Mouse (Mus musculus) right cerebral cortex, postnatal 4 days (tissue): ENCODE data around the gene Reep1.

Experiments used
- DNase-seq: peaks from one replicate; pipeline ENCODE4 v3.0.0-alpha.2; 2022

Gene Reep1

GRCm38 (mm10) chr6:71738611-71739010 lies 31.2 kb downstream of the Reep1 start:
- no peak for DNase-seq

- peak; percentile 30 for DNase-seq
Measured at GRCm38 (mm10) chr6:71740921-71741320, 33.6 kb downstream of the Reep1 start.

DNA sequence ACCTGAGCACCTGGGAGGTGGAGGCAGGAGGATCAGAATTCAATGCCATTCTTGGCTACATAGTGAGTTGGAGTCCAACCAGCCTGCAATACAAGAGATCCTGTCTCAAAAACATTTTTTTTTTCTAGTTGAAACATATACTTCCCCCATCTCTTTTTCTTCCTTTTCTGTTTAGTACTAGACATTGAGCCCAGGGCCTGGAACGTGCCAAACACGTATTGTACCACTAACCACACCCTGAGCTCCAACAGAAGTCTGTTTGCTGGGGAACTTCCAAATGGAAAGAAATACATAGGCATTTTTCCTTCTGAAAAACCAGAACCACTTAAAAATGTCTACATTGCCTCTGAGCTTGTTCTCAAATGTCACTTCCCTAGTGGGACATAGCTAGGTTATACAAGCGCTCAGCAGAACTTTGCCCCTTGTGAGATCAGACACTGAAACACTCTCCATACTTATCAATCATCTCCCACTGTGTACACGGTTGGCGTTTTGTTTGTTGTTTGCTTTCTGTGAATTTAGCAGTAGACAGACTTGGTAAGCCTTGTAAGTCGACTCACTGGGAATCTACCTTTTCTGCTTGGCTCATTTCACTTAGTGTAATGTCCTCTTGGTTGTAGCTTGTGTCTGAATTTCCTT lies 34.8 kb downstream of the Reep1 start:
- no peak for DNase-seq

DNA sequence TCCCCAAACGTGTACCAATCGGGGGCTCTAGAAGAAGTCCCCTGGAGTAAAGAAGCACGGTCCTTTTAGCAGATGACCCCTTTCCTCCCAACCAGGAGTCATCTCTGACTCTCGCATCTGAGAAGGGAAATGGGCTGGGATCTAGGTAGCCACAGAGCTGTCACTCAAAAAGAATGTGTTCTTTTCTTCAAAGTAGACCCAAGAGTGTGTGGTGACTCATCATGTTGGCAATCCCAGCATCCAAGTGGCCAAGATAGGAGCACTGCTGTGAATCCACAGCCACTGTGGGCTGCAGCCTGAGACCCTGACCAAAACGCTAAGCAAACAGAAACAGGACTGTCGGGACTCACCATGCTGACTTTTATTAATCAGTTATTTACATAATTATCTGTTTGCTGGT lies 37.6 kb downstream of the Reep1 start:
- DNase-seq: no peak

DNA sequence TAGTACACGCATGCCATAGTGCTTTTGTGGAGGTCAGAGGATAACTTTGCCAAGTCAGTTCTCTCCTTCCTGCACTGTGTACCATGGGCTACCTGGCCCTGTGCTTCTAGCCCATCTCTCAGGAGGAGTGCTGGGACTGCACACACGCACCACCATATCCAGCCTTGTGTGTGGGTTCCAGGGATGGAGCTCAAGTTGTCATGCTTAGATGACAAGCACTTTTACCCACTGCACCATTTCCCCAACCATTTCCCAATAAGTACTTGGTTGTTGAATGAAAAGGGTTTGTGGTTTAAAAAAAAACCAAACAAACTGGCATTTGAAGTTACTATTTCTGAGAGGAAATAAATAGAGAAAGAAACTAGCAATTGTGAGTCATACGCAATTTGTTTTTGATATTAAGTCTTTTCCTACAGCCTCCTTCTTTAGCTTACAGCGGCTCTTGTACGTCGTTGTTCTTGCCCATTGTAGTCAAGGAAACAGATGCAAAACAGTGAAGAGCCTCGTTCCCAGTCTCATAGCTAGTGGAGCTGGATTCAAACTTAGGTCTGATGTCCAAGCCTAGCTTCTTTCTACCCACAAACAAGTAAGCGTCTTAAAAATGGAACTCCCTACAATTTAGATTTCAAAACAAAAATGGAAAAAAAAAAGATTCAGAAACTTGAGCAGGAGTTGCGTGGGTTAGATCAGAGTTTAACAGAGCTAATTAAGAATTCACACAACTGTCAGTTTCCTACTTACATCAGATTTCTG lies 38.3 kb downstream of the Reep1 start:
- no peak for DNase-seq

DNA sequence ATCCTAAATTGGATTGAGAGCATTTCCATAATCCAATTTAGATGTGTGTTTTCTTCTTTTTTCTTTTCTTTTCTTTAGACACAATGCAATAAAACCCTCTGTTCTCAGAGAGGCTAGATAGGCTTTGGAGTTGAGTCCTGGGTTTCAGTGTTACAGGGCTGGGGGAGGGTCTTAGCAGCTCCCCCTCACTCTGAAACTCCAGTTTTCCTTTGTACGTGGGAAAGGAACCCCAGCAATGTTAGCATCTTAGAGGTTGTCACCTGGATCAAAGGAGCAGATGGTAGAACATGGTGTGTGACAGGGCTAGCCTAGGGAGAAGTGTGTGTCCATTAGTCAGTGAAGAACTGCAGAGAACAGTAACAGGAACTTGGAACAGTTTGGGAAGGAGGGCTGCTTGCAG lies 38.9 kb downstream of the Reep1 start:
- DNase-seq: no peak

GRCm38 (mm10) chr6:71746846-71747245 lies 39.5 kb downstream of the Reep1 start:
- DNase-seq: no peak

DNA sequence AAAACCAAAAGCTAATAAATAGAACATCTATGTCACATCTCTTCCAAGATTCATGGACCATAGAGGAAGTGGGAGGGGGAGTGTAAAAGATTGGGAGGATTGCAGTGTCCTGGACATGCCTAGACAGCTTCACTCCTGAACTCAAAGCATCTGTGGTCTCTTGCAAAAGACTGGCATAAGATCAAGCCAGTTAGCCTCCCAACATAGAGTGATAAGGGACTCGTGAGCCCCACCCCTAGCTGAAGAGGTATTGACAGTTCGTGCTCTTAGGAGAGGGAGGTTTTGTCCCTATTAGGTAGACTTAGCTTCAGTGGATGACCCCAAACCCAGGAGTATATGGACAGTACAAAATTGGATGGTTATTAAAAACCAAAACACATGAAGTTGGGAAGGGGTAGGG lies 44.2 kb downstream of the Reep1 start:
- no peak for DNase-seq

DNA sequence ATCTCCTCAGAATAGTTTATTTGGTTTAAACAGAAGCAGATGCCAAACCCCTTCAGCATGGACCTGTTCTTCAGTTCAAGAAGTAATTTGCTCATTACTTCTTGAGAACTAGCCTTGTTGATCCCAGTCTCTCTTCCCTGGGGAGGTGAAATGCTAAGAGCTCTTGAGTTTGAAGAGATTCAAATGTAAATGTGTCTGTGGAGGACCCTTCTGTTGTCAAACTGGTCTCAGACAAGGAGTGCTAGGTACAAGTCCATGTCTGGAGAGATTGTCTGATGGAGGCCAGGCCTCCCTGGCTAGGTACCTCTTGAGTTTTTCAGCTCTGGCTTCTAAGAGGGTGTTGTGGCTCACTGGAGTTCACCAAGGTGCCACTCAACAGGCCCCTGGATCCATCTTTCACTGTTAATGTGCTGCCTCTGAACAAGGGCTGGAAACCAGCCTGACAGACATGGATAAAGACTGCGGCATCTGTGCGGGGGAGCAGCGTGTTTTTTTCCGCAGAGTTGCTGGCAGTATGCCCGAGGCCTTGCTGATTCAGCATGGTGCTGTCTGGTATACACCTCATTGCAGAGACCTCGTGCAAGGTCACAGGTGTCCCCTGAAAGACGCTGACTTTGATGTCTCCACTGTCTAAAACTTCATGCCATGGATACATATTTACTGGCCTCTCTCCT lies 45.6 kb downstream of the Reep1 start:
- peak; percentile 72 for DNase-seq

DNA sequence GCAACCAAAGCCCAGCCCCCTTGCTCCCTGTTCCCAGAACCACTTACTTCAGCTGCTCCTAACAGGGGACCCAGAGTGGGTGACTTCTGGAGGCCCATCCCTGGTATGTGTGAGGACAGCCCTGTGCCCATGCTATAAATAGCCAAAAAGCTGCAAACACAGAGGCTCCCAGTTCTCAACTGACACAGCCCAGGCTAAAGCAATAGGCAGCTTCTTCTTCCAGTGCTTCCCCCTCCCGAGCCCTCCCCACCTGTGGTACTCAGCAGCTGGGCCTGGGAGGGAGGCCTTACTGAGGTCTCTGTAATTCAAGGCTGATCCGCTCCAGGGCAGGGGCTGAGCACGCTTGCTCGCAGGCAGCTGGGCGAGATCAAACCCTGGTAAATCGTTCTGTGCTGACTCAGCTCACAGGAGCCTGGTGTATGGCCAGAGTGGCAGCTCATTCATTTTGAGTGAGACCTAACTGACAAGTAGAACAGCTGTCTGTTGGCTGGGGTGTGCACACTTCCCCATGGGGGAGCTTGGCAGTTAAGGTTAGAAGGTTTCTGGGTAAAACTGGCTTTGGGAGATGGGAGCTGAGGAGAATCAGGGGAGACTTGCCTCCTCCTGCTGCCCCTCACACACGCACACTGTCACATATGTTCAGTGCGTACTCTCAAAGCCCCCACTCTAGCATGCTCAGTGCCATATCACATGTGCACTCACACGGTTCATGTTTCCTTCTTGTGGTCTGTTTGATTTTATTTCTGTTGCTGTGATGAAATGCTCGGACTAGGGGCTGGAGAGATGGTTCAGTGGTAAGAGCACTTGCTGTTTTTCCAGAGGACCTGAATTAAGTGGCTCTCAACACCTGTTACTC lies 49.9 kb downstream of the Reep1 start:
- DNase-seq: peak; percentile 20

- no peak for DNase-seq
Measured at GRCm38 (mm10) chr6:71758780-71759179, 51.4 kb downstream of the Reep1 start.

DNA sequence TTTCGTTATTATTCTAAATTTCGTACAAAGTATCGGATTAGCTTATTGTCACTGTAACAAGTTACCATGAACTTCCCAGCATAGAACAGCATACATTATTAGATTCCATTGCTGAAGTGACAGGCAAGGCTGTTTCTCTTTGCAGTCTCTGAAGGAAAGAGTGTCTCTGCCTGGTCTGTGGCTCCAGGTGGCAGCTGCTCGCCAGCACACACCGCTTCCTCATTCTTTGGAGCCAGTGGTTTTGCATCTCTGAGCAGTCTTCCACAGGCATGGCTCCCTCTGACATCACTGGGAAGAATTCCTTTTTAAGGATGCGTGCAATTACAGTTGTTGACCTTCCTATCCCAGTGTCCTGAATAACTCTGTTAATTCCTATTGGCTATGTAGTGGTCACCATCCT lies 52.7 kb downstream of the Reep1 start:
- no peak for DNase-seq

DNA sequence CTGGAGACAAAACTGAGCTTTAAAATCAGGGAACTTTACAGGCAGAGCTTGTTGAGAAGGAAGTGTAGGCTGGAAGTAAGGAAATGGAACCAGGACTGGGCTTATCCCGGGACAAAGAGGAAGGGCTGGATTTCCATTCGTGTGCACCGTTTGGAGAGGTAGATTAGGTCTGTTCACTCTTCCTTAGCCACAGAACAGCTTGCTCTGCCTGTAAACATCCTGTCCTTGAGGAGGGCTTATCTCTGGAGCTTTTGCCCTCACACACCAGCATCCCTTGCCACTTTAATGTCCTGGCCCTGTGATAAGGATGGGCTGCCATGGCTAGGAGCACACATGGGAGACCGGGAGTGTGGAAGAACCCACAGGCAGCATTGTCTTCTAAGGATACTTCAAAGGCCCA lies 60.4 kb downstream of the Reep1 start:
- no peak for DNase-seq

DNA sequence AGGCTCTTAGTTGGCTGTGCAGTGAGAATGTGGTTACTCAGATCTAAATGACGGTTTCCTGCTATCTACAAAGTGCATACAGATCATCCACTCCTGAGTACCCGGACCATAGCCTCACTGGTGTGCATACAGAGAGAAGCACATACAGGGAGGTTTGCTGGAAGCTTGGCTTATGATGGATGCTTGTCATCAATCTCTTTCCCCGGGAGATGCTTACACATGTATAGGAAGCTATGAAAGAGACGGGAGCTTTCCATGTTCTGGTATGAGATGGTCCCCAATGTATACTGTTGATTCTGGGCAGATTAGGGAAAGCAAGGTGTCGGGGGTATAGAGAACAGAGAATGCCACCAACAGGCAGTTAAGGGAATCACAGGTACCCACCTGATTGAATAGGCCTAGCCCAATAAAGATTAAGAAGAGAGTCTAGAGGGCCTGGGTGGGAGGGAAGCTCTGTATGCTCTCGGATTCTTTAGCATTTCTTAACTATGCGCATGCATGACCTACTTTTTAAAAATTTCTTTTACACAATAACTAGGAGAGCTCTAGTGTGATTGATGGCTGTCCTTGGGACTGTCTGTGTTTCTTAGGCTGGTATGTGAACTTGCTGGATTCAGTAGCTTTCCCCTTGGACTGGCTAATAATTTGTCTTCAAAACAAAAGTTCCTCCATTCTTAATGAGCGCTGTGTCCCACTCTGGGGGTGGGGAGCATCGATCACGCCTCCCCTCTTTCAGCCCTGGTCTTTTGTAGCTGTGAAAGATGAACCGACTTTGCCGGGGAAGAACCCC lies 62.7 kb downstream of the Reep1 start:
- DNase-seq: no peak

DNA sequence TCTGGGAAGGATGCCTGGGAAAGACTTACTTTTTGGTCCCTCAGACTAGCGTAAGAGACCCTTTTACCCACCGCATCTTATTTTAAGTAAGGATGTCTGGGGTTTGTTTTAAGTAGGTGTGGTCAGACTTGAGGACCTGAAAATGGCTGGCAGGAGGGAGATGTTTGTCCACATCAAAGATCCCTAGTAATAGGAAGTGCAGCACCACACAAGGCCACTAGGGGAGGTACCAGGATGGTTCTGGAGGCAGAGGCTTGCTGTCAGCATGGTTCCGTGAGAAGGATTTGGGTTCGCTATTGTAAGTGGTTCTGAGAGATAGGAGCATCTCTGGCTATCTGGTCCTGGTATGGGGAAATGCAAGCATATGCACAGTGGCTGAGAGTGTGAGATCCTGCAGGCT lies 63.5 kb downstream of the Reep1 start:
- no peak for DNase-seq

DNA sequence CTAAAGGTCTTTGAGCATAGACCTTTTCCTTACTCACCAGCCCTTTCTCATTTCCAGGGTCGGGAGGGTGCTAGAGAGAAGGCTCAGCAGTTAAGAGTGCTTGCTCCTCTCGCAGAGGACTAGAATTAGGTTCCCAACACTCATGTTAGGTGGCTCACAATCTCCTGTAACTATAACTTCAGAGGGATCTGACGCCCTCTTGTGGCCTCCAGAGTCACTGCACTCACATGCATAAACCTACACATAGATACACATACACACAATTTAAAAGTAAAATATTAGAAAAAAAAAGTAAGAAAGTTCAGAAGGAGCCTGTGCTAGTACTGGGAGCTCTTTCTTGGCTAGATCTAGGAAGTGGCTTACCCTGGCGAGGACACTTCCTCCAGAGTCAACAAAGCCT lies 63.9 kb downstream of the Reep1 start:
- DNase-seq: no peak

DNA sequence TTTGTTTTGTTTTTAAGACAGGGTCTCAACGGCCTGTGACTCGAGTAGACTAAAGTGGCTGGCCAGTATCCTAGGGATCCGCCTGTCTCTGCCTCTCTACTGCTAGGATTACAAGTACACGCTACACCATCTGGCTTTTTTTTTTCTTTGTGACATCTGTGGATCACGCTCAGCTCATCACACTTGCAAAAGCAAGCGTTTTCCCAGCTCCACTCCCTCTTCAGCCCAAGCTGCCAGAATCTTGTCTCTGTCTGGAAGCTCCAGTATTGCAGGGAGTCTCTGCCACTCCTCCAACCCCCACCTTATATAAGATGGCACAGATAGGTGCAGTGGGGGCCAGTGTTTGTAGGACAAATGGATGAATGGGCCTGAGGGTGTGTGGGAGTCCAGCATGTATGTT lies 64.8 kb downstream of the Reep1 start:
- peak; percentile 22 for DNase-seq

GRCm38 (mm10) chr6:71772636-71773208 lies 65.4 kb downstream of the Reep1 start:
- no peak for DNase-seq

- no peak for DNase-seq
Measured at GRCm38 (mm10) chr6:71778016-71778415, 70.7 kb downstream of the Reep1 start.

GRCm38 (mm10) chr6:71779831-71780230 lies 72.5 kb downstream of the Reep1 start:
- no peak for DNase-seq

DNA sequence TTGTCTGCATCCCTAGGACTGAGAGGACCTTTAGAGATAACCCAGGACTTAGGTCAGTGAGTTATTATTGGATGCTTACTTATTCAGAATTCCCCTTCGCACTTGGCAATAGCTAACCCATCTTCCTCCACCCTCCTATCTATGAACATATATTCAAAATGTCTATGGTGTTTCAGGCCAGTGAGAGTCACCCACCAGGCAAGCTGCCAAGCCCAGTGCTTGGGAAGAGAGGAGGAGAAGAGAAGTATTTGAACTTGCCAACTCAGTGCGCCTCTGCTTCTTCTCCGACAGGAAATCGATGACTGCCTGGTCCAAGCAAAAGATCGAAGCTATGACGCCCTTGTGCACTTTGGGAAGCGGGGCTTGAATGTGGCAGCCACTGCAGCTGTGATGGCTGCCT lies 73.1 kb downstream of the Reep1 start:
- no peak for DNase-seq

GRCm38 (mm10) chr6:71783165-71783564 lies 75.8 kb downstream of the Reep1 start:
- DNase-seq: no peak
